Mouse (Mus musculus) limb, embryonic 11.5 days (tissue): Measurements from ENCODE around the gene Olfr646. TPM values are rescaled to one million over a fixed set of nuclear protein-coding genes. Genes with fewer than 3 reads are reported as not detected.

ENCODE experiments used
- ATAC-seq: fragments of 200-750 bp; cut with Nextera tagmentation; 2 replicates; pipeline ENCODE4 v1.8.0; 2017; ENCODE audit warnings: low read depth; ENCODE audit not compliant: insufficient number of reproducible peaks, low FRiP score, low TSS enrichment
- DNase-seq: peaks from one replicate; pipeline ENCODE4 v3.0.0-alpha.2; 2015; ENCODE audit warnings: low spot score
- H3K27ac ChIP-seq: fragments of 300-500 bp; sonication (generic); replicated peaks from 2 replicates; pipeline ENCODE4 v1.5.1; 2014; ENCODE audit warnings: low read depth, mild to moderate bottlenecking, low read length
- H3K27me3 ChIP-seq: fragments of 300-500 bp; sonication (generic); 2 replicates; pipeline ENCODE4 v1.6.1; 2014; ENCODE audit warnings: mild to moderate bottlenecking, low read length, mixed read lengths; ENCODE audit not compliant: control insufficient read depth, insufficient read depth
- H3K36me3 ChIP-seq: fragments of 300-500 bp; sonication (generic); 2 replicates; pipeline ENCODE4 v1.6.1; 2014; ENCODE audit warnings: mild to moderate bottlenecking, low read length, moderate library complexity, mixed read lengths; ENCODE audit not compliant: control insufficient read depth, insufficient read depth
- H3K4me1 ChIP-seq: fragments of 300-500 bp; sonication (generic); 2 replicates; pipeline ENCODE4 v1.6.1; 2014; ENCODE audit warnings: low read length, mixed read lengths; ENCODE audit not compliant: control insufficient read depth, insufficient read depth
- H3K4me2 ChIP-seq: fragments of 300-500 bp; sonication (generic); 2 replicates; pipeline ENCODE4 v1.6.1; 2014; ENCODE audit warnings: low read depth, mild to moderate bottlenecking, moderate library complexity; ENCODE audit not compliant: severe bottlenecking
- H3K4me3 ChIP-seq: fragments of 300-500 bp; sonication (generic); 2 replicates; pipeline ENCODE4 v1.5.1; 2014; ENCODE audit warnings: low read depth, low read length
- H3K9ac ChIP-seq: fragments of 300-500 bp; sonication (generic); 2 replicates; pipeline ENCODE4 v1.6.1; 2014; ENCODE audit warnings: mild to moderate bottlenecking, low read length
- H3K9me3 ChIP-seq: fragments of 300-500 bp; sonication (generic); 2 replicates; pipeline ENCODE4 v1.6.1; 2016; ENCODE audit warnings: low read length; ENCODE audit not compliant: control insufficient read depth
- WGBS: fragments of 180-500 bp; shearing (Covaris S2); extraction: QIAGEN DNeasy Blood & Tissue Kit; methylation state at CpG from one replicate; pipeline ENCODE4 v1.1.7; 2014; 5-methylcytosine and 5-hydroxymethylcytosine counted together
- polyA plus RNA-seq: library from polyadenylated mRNA; unstranded; fragments of >200 nt; fragmentation: Nextera tagmentation; extraction: Ambion mirVana; gene quantifications from 2 replicates; pipeline ENCODE4 v1.2.1, GENCODE M21; 2014

Olfr646 gene
- polyA plus RNA-seq, 1 experiment from 2014 or later, result not detected

- no peaks in the 10 kb centered on the region for H3K4me1 ChIP-seq
- no peak for ATAC-seq
- DNase-seq, result no peak
- H3K9ac ChIP-seq, result no peak within 1 kb of the TSS
- no peaks in the 10 kb centered on the region for H3K36me3 ChIP-seq
- WGBS, result 79% methylated on average over 3 of the region's 3 CpGs
- no peak within 1 kb of the TSS for H3K4me2 ChIP-seq
- no peaks in the 10 kb centered on the region for H3K27me3 ChIP-seq
- no peak within 1 kb of the TSS for H3K4me3 ChIP-seq
- H3K9me3 ChIP-seq, result no peaks in the 10 kb centered on the region
- no peak within 1 kb of the TSS for H3K27ac ChIP-seq
Measured at GRCm38 (mm10) chr7:104143179-104143578, 38.5 kb downstream of the Olfr646 start, which contains the start of gene Ubqln3. Gene Ubqln3 (minus strand): TSS chr7:104143279.

GRCm38 (mm10) chr7:104150456-104150855 lies 45.8 kb downstream of the Olfr646 start, which contains the start of gene Ubqlnl:
Gene Ubqlnl (minus strand): TSS chr7:104150556.
- H3K4me1 ChIP-seq, result no peaks in the 10 kb centered on the region
- DNase-seq, result no peak
- no peaks in the 10 kb centered on the region for H3K9me3 ChIP-seq
- WGBS, result 92% methylated on average over 2 of the region's 2 CpGs
- H3K9ac ChIP-seq, result no peak within 1 kb of the TSS
- no peaks in the 10 kb centered on the region for H3K27me3 ChIP-seq
- no peak within 1 kb of the TSS for H3K4me3 ChIP-seq
- no peak within 1 kb of the TSS for H3K4me2 ChIP-seq
- H3K27ac ChIP-seq, result no peak within 1 kb of the TSS
- H3K36me3 ChIP-seq, result no peaks in the 10 kb centered on the region
- no peak for ATAC-seq

Other genes with a start within 250 kb of the Olfr646 start
- not detected in 2 replicates for gene Olfr66, start 218.6 kb upstream of the Olfr646 start, polyA plus RNA-seq
- gene Olfr64, start 210.4 kb upstream of the Olfr646 start, polyA plus RNA-seq, result not detected in 2 replicates
- gene Olfr65, start 201.4 kb upstream of the Olfr646 start, polyA plus RNA-seq, result not detected in 2 replicates
- gene Olfr631, start 176.0 kb upstream of the Olfr646 start, polyA plus RNA-seq, result not detected in 2 replicates
- gene Olfr632, start 170.5 kb upstream of the Olfr646 start, polyA plus RNA-seq, result not detected in 2 replicates
- not detected in 2 replicates for gene Olfr633, start 160.4 kb upstream of the Olfr646 start, polyA plus RNA-seq
- not detected in 2 replicates for gene Olfr635, start 133.7 kb upstream of the Olfr646 start, polyA plus RNA-seq
- not detected in 2 replicates for gene Olfr638, start 106.1 kb upstream of the Olfr646 start, polyA plus RNA-seq
- not detected in 2 replicates for gene Olfr639, start 87.6 kb upstream of the Olfr646 start, polyA plus RNA-seq
- not detected in 2 replicates for gene Olfr640, start 79.3 kb upstream of the Olfr646 start, polyA plus RNA-seq
- gene Olfr641, start 69.4 kb upstream of the Olfr646 start, polyA plus RNA-seq, result not detected in 2 replicates
- not detected in 2 replicates for gene Olfr642, start 52.2 kb upstream of the Olfr646 start, polyA plus RNA-seq
- not detected in 2 replicates for gene 4930516K23Rik, start 43.4 kb upstream of the Olfr646 start, polyA plus RNA-seq
- gene Olfr644, start 33.0 kb upstream of the Olfr646 start, polyA plus RNA-seq, result not detected in 2 replicates
- not detected in 2 replicates for gene Olfr645, start 19.4 kb upstream of the Olfr646 start, polyA plus RNA-seq
- not detected in 2 replicates for gene Ubqln5, start 25.0 kb downstream of the Olfr646 start, polyA plus RNA-seq
- gene Olfr643, start 32.5 kb downstream of the Olfr646 start, polyA plus RNA-seq, result not detected in 2 replicates
- not detected in 2 replicates for gene Ubqln3, start 38.4 kb downstream of the Olfr646 start, polyA plus RNA-seq
- not detected in 2 replicates for gene Ubqlnl, start 45.7 kb downstream of the Olfr646 start, polyA plus RNA-seq
- not detected in 2 replicates for gene Olfm5, start 60.0 kb downstream of the Olfr646 start, polyA plus RNA-seq
- gene Olfr648, start 78.5 kb downstream of the Olfr646 start, polyA plus RNA-seq, result 0.18 and 0.25 TPM in 2 replicates
- gene Olfr649, start 91.1 kb downstream of the Olfr646 start, polyA plus RNA-seq, result not detected in 2 replicates
- 3.5 and 5.5 TPM in 2 replicates for gene Trim6, start 113.9 kb downstream of the Olfr646 start, polyA plus RNA-seq
- gene Trim34a, start 139.6 kb downstream of the Olfr646 start, polyA plus RNA-seq, result 0.64 and 1.4 TPM in 2 replicates
- 0.08 and 0.13 TPM in 2 replicates for gene Trim5, start 183.2 kb downstream of the Olfr646 start, polyA plus RNA-seq
- 3.8 and 3.9 TPM in 2 replicates for gene Trim12a, start 210.6 kb downstream of the Olfr646 start, polyA plus RNA-seq
- gene Trim34b, start 224.6 kb downstream of the Olfr646 start, polyA plus RNA-seq, result not detected in 2 replicates
- 1.3 and 1.8 TPM in 2 replicates for gene Trim12c, start 248.5 kb downstream of the Olfr646 start, polyA plus RNA-seq